ENCODE assay signal across 19 mouse cellular contexts in genomic region chr17:66092065-66092464, GRCm38 (mm10).
"Had no signal": no experiment of that assay in that cellular context is flagged by ENCODE, and none has a peak within 500 bp of the region (broad histone marks: within the 10 kb centered on the region; RNA-seq: fewer than 3 reads in every experiment).

No protein-coding gene starts in this region.

- DNase-seq: lung, adult 18-20 months; lung, embryonic 14.5 days; lung, postnatal 10 days; lung, postnatal 4 days; midbrain, embryonic 14.5 days; retina, postnatal 1 day; right cerebral cortex, adult 18-20 months; right cerebral cortex, postnatal 25 days; right cerebral cortex, postnatal 4 days; spleen, adult 18-20 months; thymus, adult 2 months; thymus, postnatal 25 days; thymus, postnatal 4 days had no signal

- H3K4me3 ChIP-seq: midbrain, embryonic 12.5 days; myocyte; neural tube, embryonic 13.5 days; neural tube, embryonic 15.5 days had no signal

- H3K4me2 ChIP-seq: lung, embryonic 14.5 days; midbrain, embryonic 12.5 days; neural tube, embryonic 13.5 days; neural tube, embryonic 15.5 days had no signal

- H3K9ac ChIP-seq: liver, embryonic 14.5 days; lung, embryonic 14.5 days; midbrain, embryonic 12.5 days; neural tube, embryonic 13.5 days; neural tube, embryonic 15.5 days had no signal

- H3K4me1 ChIP-seq: midbrain, embryonic 12.5 days; neural tube, embryonic 15.5 days had no signal

- H3K9me3 ChIP-seq: midbrain, embryonic 12.5 days; neural tube, embryonic 13.5 days; neural tube, embryonic 15.5 days had no signal

- ATAC-seq: midbrain, embryonic 16.5 days had no signal

- H3K27me3 ChIP-seq: midbrain, embryonic 12.5 days; neural tube, embryonic 13.5 days; neural tube, embryonic 15.5 days had no signal

- H3K27ac ChIP-seq: liver, embryonic 14.5 days; midbrain, embryonic 12.5 days; neural tube, embryonic 13.5 days; neural tube, embryonic 15.5 days had no signal
